Mouse (Mus musculus): ENCODE data around the gene Pwp2. TPM values are rescaled to one million over a fixed set of nuclear protein-coding genes. Genes with fewer than 3 reads are reported as not detected.

The Pwp2 gene
- total RNA-seq, 2 experiments from 2014 or later, result 10.7 to 11.0 TPM

DNA sequence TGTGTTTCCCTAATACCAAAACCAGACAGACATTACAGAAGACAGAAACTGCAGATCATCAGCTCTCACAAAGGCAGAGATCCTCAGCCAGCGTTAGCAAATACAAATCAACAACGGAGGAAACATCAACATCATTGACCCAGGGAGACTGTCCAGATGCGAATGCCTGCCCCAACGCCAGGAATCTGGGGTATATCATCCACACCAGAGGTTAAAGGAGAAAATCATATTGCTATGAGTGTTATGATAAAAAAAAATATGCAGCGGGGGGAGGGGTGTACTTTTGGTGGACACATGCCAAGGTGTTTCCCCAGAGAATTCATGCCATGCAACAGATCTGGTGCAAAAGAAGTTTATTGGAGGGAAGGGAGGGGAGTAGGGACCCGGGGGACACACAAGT, 28.0 kb downstream of the Pwp2 start:
- TF ChIP-seq CTCF (IDR thresholded peaks at IDR 0.05), result no peak
- DNase-seq, result no peak
- Histone ChIP-seq H3K4me3 (no peak overlapping the region), H3K27ac (no peak overlapping the region)
- intact Hi-C loops (cut with DNase I), result no loop called here

GRCm38 (mm10) chr10:78148834-78149766, 35.8 kb downstream of the Pwp2 start:
- intact Hi-C loops (cut with DNase I), result no loop called here
- H3K4me3 ChIP-seq, result no peak overlapping the region
- TF ChIP-seq CTCF (IDR thresholded peaks at IDR 0.05), result no peak
- no peak overlapping the region for H3K27ac ChIP-seq
- no peak for DNase-seq

DNA sequence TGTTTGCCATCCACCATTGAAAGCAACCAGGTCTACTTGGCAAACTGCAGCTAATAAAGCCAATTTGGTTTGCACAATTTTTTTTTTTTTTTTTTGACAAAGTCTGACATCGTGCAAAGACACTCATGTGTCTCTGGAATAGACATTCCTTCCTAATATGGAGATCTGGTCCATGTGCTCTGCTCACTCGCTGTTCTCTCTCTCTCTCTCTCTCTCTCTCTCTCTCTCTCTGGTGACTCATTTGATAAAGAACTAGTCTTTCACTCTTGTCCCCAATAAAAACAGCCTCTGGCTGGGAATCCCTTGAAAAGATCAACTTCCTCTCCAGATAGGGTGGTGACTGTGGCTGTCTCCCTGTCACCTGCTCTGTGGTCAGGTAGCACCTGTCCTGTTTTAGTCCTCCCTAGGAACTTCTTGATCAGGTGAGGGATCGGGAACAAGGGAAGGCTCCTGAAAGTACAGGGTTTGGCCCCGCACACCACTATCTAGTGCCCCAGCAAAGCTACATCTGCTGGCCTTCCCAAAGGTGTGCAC, 37.0 kb downstream of the Pwp2 start:
- Histone ChIP-seq H3K4me3 (no peak overlapping the region), H3K27ac (no peak overlapping the region)
- no peak for DNase-seq
- intact Hi-C loops (cut with DNase I), result no loop called here
- TF ChIP-seq CTCF (IDR thresholded peaks at IDR 0.05), result no peak

- intact Hi-C loops (cut with DNase I), result no loop called here
- Histone ChIP-seq H3K4me3 (no peak overlapping the region), H3K27ac (peak overlapping the region; percentile 46)
- TF ChIP-seq CTCF (IDR thresholded peaks at IDR 0.05), result no peak
- no peak for DNase-seq
These were observed 41.0 kb downstream of the Pwp2 start for GRCm38 (mm10) chr10:78143727-78144505.

DNA sequence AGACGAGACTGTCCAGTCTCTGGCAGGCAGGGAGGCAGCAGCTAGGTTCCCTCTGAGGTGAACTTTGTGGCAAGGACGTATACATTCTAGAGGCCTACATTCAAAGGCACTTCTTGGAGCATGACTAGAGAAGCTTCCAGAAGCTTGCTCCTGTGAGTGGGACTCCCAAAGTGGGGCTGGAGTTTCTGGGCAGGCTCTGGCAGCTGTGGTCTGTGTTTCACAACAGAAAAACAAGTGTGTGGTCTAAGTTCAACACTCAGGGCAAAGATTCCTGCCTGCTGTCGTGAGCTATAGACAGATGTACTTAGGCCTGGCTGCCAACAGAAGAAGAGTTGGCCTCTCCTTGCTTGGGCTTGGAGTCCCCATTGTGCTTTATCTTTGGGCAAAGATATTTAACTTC, 44.1 kb downstream of the Pwp2 start:
- no peak overlapping the region for H3K4me3 ChIP-seq
- no peak overlapping the region for H3K27ac ChIP-seq
- TF ChIP-seq CTCF (IDR thresholded peaks at IDR 0.05), result no peak
- no peak for DNase-seq
- intact Hi-C loops (cut with DNase I), result no loop called here

DNA sequence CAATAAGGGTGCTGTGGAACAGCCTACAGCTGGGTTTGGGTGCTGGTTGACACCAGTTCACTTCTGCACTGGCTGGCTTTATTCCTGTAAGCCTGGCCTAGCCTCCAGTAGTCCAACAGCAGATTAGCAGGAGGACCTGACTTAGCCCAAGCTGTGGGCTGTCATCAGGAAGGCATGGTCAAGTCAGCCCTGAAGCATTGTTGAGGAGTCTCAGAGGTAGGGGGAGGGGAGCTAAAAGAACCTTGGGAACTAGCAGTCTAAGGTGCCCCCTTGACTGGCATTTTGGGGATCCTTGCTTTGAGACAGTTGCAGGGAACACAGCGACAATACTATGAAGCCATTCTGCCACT, 44.7 kb downstream of the Pwp2 start:
- Histone ChIP-seq H3K27ac (no peak overlapping the region), H3K4me3 (no peak overlapping the region)
- intact Hi-C loops (cut with DNase I), result no loop called here
- DNase-seq, result no peak
- TF ChIP-seq CTCF (IDR thresholded peaks at IDR 0.05), result no peak

DNA sequence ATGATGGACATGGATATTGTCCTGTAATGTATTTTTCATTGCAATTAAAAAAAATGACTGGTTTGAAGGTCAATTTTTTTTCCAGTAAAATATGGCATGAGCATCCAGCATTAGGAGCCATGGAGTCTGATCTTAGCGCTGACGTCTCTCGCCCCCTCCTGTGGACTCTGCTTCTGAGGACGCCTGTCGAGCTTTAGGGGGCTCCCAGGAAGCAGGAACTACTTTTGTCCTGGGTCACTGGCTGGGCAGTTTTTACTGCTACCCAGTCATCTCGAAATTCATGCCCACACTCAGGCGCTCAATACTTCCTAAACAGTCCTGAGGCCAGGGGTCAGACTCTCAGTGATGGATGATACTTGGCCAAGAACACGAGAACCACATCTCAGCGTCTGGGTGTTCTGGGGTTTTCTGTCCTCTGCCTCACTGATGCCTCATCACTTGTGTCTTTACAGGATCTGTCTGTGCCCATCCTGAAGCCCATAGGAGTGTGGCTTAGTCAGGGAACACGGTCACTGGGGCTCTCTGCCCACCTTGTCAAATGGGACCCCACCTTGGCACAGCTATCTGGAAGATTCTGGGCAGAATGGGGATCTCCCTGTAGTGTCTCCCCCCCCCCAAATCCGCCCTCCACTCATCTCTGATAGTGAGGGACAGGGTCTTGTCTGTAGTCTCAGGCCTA, 45.2 kb downstream of the Pwp2 start:
- Histone ChIP-seq H3K27ac (peak overlapping the region; percentile 73), H3K4me3 (no peak overlapping the region)
- no peak for TF ChIP-seq CTCF (IDR thresholded peaks at IDR 0.05)
- no peak for DNase-seq
- intact Hi-C loops (cut with DNase I), result no loop called here

- H3K27ac ChIP-seq, result peak overlapping the region; percentile 73
- peak; percentile 51 for DNase-seq
- peak overlapping the region; percentile 37; the same call in 1 of the 2 replicates for H3K4me3 ChIP-seq
These were observed 46.0 kb downstream of the Pwp2 start for GRCm38 (mm10) chr10:78138812-78139523.

DNA sequence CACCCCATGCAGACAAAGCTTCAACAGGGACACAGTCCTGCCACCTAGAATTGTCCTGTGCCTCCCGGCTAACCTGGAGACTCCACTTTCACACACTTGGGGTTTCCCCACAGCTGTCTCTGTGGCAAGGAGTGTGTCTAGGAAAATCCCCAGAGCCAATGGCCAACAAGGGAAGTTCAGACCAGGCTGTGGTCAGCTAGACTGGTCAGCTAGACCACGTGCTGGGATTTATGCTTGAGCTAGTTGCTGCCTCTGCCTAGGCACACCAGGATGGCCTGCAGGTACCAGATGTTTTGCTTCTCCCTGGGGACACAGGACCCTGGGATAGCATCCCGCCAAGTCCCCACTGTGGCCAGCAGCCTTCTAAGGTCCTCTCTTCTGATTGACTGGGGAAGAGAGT, 47.8 kb downstream of the Pwp2 start:
- intact Hi-C loops (cut with DNase I), result no loop called here
- Histone ChIP-seq H3K4me3 (no peak overlapping the region), H3K27ac (no peak overlapping the region)
- DNase-seq, result no peak
- TF ChIP-seq CTCF (IDR thresholded peaks at IDR 0.05), result no peak

More at GRCm38 (mm10) chr10:78138812-78139523, 46.0 kb downstream of the Pwp2 start:
- TF ChIP-seq CTCF (IDR thresholded peaks at IDR 0.05), result no peak
- intact Hi-C loops (cut with DNase I), result no loop called here

DNA sequence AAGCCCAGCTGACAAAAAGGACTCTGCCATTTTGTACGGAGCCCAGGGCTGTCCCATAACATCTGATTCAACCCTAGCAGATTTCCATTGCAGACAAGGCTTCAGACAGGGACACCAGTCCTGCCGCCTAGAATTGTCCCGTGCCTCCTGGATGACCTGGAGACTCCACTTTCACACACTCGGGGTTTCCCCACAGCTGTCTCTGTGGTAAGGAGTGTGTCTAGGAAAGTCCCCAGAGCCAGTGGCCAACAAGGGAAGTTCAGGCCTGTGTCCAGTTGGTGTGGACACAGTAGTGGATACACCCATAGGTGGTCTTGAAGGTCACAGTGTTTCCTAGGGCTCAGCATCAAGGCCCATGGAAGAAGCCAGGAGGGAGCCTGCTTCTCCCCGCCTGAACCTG, 49.0 kb downstream of the Pwp2 start:
- Histone ChIP-seq H3K4me3 (no peak overlapping the region), H3K27ac (no peak overlapping the region)
- DNase-seq, result no peak
- intact Hi-C loops (cut with DNase I), result no loop called here
- no peak for TF ChIP-seq CTCF (IDR thresholded peaks at IDR 0.05)

- intact Hi-C loops (cut with DNase I), result no loop called here
- DNase-seq, result no peak
- Histone ChIP-seq H3K27ac (peak overlapping the region; percentile 51), H3K4me3 (no peak overlapping the region)
- TF ChIP-seq CTCF (IDR thresholded peaks at IDR 0.05), result no peak
These were observed 49.8 kb downstream of the Pwp2 start for GRCm38 (mm10) chr10:78134975-78135798.

Data from gastrocnemius, adult 2 months (tissue).